Mouse (Mus musculus) CD8-positive naive resting alpha-beta T cell, adult 57 days (primary cell): ENCODE measurements around the gene Gm10251. TPM values are rescaled to one million over a fixed set of nuclear protein-coding genes. Genes with fewer than 3 reads are reported as not detected.

Experiments used
- total RNA-seq: library from RNA; stranded (reverse); gene quantifications from one replicate; pipeline ENCODE4 v1.2.4, GENCODE M21; 2023

Gene Gm10251
- total RNA-seq = not detected

GRCm38 (mm10) chr14:6684070-6684469 is at the start of gene Gm10251:
Gene Gm10251 (minus strand): TSS chr14:6684170.

GRCm38 (mm10) chr14:6720151-6720550 is 36.2 kb upstream of the Gm10251 start, which contains the start of gene Gm8050:
Gene Gm8050 (minus strand): TSS chr14:6720251.

GRCm38 (mm10) chr14:6622318-6622717 is 61.7 kb downstream of the Gm10251 start, which contains the start of gene Gm3460:
Gene Gm3460 (minus strand): TSS chr14:6622418.

GRCm38 (mm10) chr14:6590513-6590912 is 93.5 kb downstream of the Gm10251 start, which contains the start of gene Gm3629:
Gene Gm3629 (minus strand): TSS chr14:6590613.

Other genes starting within 250 kb of the Gm10251 start
- gene Gm3594, start 239.6 kb downstream of the Gm10251 start, total RNA-seq = not detected
- gene Gm8356, start 146.9 kb downstream of the Gm10251 start, total RNA-seq = not detected
- not detected for gene Gm3629, start 93.6 kb downstream of the Gm10251 start, total RNA-seq
- gene Gm3460, start 61.8 kb downstream of the Gm10251 start, total RNA-seq = not detected
- not detected for gene Gm8050, start 36.1 kb upstream of the Gm10251 start, total RNA-seq
- 2.1 TPM for gene Gm3636, start 58.2 kb upstream of the Gm10251 start, total RNA-seq
- gene Gm8362, start 90.2 kb upstream of the Gm10251 start, total RNA-seq = not detected
- gene Gm3642, start 156.1 kb upstream of the Gm10251 start, total RNA-seq = not detected
- not detected for gene Gm3667, start 205.8 kb upstream of the Gm10251 start, total RNA-seq